ENCODE assay signal across 17 mouse cellular contexts in the genomic region with DNA sequence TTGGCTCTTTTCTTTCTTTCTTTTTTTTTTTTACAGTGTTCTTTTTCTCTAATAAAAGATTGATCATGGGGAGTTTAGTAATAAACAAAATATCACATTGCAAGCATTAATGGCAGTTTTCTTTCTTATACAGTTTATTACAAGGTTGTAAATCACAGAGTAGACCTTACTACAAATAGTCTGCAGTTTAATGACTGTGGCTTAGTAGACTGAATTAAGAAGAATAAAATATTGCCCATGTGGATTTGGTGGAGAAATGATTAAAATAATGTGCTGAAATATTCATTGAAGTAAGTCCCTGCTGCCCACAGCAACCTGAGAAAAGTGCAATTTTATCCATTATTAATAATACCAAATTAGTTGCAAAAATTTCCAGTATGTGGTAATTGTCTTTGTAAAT. TPM values are rescaled to one million over a fixed set of nuclear protein-coding genes. Genes with fewer than 3 reads are reported as not detected.
"Had no signal": no experiment of that assay in that cellular context is flagged by ENCODE, and none has a peak within 500 bp of the region (broad histone marks: within the 10 kb centered on the region; RNA-seq: fewer than 3 reads in every experiment).

No protein-coding gene starts in this region.

- H3K27ac ChIP-seq: neural tube, embryonic 12.5 days; stomach, embryonic 15.5 days; stomach, postnatal 0 days had no signal

- H3K4me1 ChIP-seq: neural tube, embryonic 12.5 days; stomach, embryonic 15.5 days had no signal

- H3K36me3 ChIP-seq: stomach, embryonic 15.5 days had no signal

- H3K9me3 ChIP-seq: neural tube, embryonic 12.5 days; stomach, embryonic 15.5 days had no signal

- H3K9ac ChIP-seq: neural tube, embryonic 12.5 days; stomach, embryonic 15.5 days had no signal

- DNase-seq: retina, postnatal 1 day; right cerebral cortex, adult 18-20 months; right cerebral cortex, postnatal 14 days; right cerebral cortex, postnatal 25 days; right cerebral cortex, postnatal 4 days; spleen, adult 18-20 months; thymus, adult 18-20 months; thymus, adult 2 months; thymus, postnatal 14 days; thymus, postnatal 25 days; thymus, postnatal 36 days; thymus, postnatal 4 days had no signal

- H3K4me2 ChIP-seq: neural tube, embryonic 12.5 days; stomach, embryonic 15.5 days had no signal

- H3K27me3 ChIP-seq: neural tube, embryonic 12.5 days; stomach, embryonic 15.5 days had no signal

- H3K4me3 ChIP-seq: neural tube, embryonic 12.5 days; stomach, embryonic 15.5 days had no signal

RNA-seq across cellular contexts. Expression of a gene that starts 37.3 kb away (rescaled TPM):
- polyA plus RNA-seq: spleen, adult 2 months; testis, adult 2 months; thymus, adult 2 months had no signal
